Mouse (Mus musculus) G1E-ER4 (cell line): ENCODE data around the gene Serpinb1b. TPM values are rescaled to one million over a fixed set of nuclear protein-coding genes. Genes with fewer than 3 reads are reported as not detected.
A peak's percentile ranks its signal among the peaks of the same experiment; 100 is the strongest.

Source experiments
- GATA1 ChIP-seq: IDR thresholded peaks from one replicate; pipeline ENCODE4 v1.8.0; 2012; ENCODE audit warnings: low read length, inconsistent platforms
- polyA plus RNA-seq: library from polyadenylated mRNA; stranded (reverse); fragments of >175 nt; gene quantifications from 2 replicates; pipeline ENCODE4 v1.2.3, GENCODE M21; 2012

Gene Serpinb1b
- polyA plus RNA-seq, result not detected in 2 replicates

DNA sequence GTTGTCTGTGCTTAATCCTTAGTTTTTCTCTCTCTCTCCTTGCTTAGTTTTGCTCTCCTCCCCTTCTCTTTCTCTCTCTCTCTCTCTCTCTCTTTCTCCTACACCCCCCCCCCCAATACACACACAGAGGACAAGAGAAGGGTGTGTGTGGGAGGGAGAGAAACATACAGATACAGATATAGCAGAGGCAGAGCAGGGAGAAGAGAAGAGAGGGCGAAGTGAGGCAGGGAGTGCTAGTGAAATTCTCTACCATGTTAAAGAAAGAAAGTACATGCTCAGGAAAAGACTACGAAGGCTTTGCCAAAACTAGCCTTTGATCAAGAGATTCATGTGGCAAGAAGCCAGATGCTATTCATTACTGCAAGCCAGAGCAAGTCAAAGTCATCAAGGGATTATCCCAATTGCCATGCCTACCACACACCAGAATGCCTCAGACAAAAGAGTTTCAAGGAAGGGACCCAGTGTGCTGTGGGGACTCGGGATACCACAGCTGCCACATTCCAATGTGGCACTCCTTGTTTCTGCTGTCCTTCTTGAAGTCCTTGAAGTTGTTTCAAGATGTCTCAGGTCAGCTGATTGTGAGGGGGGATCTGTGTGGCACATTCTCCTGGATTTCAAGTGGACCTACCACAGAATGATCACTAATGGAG, at the start of gene Serpinb1b:
TSS of gene Serpinb1b (plus strand) at position 520 of the 650 bp plus-strand sequence.
- TF ChIP-seq GATA1, result no peak

DNA sequence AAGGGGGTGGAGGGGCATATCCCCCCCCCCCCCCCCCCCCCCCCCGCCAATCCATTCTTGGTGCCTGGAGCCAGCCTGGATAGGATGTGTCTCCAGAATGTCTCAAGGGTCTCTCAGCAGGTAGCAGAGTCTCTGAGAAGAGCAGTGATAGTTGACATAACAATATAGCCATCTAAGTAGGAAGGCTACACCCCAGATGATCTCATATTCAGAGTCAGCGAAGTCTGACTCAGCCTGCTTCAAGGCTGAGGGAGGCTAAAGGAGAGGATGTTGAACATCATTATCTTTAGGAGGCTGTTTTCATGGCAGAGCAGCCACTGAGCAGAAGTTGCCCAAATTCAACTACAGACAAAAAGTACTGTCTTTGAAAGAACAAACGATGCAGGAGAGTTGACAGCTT, 48.1 kb upstream of the Serpinb1b start:
- no peak for TF ChIP-seq GATA1

DNA sequence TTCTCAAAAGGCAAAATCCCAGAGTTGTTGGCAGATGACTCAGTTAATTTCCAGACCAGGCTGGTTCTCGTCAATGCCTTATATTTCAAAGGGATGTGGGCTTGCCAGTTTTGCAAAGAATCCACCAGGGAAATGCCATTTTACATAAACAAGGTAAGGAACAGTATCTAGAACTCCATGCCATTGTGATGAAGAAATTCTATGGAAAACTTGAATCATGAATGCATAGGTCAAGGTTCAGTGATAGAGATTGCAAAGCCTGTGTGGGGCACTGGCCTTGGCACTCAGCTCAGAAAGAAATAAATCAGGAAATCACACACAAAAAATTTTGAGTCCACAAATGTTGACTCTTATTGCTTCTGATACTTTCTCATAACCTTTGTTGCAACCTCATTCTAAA, 42.9 kb upstream of the Serpinb1b start:
- TF ChIP-seq GATA1, result no peak

DNA sequence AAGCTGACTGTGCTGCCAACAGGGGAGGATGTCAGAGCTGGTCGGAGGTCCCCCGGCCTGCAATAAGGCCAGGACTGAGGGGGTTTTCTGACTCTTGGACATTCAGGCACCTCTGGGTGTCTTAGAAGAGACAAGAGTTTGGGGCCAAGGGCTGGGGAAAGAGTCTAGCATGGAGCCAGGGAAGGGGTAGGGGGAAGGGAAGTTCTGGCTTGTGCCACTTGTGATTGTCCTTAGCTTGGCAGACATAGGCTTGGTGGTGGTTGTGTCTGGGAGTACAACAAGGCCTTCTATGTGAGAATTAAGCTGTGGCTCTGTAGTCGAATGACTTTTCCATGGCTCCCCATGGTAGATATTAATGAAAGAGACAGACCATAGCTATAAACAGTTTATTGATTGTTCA, 34.8 kb upstream of the Serpinb1b start:
- no peak for TF ChIP-seq GATA1

DNA sequence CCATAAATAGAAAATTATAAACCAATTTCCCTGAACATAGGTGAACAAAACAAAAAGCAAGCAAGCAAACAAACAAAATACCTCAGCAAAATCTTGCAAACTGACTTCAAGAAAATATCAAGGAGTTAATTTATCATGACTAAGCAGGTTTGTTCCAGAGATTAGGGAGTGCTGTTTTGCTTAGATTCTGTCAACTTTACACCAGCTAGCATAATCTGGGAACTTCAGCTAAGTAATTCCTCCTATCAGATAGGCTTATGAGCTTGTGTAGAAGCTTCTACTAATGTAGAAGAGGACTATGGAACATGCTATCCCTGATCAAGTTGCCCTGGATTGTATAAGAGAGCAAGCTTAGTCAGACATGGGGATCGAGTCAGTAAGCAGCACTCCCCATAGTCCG, 31.1 kb upstream of the Serpinb1b start:
- TF ChIP-seq GATA1, result peak; percentile 14

DNA sequence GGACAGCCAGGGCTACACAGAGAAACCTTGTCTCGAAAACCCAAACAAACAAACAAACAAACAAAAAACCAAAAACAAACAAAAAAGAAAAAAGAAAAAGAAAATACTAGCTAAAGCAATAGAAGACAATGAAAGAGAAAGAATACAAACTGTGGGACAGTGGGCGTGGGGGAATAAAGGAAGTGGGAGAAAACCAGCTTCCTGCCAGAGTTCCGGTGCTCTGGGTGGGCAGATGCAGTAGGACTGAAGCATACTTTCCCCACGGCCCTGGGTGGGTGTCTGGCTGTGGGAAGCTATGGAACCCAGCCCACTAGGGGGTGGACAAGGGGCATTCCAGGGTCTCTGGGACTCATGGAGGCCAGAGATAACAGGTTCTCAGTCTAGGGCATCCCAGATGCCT, 30.2 kb upstream of the Serpinb1b start:
- TF ChIP-seq GATA1, result no peak

DNA sequence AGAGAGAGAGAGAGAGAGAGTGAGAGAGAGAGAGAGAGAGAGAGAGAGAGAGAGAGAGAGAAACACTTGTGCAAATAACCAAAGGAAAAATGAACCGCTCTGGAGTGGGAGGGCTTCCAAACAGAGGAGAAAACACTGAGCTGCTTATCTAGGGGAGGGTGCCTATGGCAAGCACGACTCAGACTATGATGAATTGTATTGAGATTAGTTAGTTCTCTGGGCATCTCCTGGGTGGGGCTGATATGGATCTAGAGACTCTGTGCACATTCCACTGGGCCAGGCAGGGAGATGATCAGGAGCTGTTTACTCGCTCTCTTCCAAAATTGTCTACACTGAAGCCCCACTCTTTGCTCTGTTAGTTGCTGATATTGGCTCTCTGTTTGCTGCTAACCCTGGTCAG, 26.7 kb upstream of the Serpinb1b start:
- TF ChIP-seq GATA1, result no peak

DNA sequence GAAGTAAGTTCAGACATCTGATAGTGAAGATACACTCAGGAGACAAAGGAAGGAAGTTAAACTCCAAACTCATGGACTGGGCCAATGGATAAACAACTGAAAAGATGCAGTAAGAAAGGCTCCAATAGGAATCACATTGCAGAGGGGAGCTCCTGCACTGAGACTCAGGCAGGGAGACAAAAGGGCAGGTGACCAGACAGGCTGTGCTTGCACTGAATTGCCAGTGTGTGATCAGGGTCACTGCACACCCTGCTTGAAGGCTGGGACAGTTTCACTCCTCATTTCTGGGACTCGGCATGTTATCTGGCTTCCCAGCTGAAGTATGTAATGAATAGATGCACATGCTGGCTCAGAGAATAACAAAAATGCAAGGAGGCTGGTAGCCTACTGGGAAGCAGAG, 15.3 kb upstream of the Serpinb1b start:
- no peak for TF ChIP-seq GATA1

DNA sequence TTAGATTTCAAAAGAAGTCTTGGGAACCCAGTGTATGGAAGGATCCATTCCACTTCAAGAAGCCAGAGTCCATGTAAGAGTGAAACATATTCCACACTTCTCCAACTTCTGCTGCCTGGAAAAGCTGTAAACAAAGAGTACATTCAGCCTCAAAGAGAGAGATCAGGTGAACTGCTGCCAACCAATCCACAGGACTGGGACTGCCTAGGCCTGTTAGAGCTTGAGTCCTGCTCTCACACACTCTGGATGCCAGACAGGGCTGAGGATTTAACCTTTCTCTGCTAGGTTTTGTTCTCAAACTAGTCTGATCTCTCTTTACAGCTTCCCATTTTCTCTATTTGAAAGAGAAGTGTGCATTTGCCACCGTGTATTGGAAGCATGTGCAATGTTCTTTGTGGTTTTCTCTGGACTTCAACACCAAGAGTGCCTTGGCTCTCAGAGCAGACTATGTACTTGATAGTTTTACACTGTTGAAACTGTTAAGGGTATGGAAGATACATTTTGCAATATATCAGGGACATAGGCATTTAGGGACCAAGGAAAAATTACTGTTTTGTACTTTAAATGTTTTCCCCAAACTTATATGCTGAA, 10.9 kb upstream of the Serpinb1b start:
- no peak for TF ChIP-seq GATA1

DNA sequence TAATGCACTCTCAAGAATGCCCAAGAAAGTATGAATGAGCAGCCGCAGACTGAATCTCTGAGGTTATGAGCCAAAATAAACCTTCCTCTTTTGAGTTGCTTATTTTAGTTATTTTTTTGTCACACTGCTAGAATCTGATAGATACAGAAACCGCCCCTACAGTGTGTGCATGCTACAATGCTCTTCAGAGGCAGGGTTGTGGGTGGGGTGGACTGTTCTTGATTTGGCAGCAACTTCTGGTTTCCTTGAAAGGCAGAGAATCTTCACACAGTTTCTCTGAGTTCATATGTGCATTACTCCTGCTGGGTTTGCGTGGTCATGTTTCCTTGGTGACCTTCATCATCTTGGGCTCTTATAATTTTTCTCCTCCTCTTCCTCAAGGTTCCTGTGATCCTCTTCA, 10.2 kb upstream of the Serpinb1b start:
- no peak for TF ChIP-seq GATA1

DNA sequence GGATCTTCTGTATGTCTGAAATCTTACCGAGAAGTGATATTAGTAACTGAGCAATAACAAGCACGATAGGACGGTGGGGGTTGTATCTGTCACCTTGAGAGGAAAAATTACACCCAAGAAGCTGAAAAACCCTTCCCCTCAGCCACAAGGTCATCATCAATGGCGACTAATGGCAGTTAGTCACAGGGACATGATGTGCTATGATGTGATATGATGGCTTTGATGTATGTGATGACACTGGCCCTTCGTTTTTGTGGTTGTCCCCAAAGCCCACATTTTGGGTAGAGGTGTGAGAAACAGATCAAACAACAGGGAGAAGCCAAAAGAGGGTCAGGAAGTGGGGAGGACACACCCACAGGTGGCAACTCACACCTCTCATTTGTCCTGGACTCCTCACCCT, 6.6 kb upstream of the Serpinb1b start:
- TF ChIP-seq GATA1, result no peak

DNA sequence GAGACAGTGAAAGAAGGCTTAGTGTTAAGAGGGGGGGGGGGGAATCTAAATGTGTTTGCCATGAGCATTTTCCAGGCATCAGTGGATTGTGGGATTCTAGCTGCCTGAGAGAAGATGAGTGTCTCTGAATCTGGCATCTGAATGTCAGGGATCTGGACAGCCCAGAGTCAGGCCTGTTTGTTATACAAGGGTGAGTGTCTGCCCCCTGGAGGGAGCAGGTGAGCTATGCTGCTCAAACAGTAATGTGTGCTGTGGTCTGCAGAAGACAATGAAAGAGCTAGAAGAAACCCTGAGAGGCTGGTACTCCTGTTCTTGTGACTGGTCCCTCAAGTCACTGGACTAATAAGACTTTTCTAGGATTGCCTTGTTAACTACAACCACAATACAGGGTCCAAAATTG, 4.3 kb upstream of the Serpinb1b start:
- no peak for TF ChIP-seq GATA1

DNA sequence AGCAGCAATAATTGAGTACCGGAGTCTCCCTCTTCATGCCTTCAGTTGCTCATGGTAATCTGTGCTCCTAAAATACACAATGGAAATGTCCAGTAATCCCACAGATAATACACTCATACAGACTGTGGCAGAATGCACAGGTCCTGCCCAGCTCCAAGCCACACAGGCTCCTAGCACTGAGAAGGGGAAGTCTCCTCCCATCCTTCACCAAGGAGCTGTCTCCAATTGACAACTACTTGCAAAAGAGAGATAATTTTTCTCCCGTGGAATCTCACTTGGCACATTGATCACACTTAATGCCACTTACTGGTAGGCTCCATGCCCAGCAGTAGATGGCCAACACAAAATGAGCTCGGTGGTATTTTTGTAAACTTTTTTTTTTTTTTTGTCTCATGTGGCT, 2.1 kb upstream of the Serpinb1b start:
- no peak for TF ChIP-seq GATA1

DNA sequence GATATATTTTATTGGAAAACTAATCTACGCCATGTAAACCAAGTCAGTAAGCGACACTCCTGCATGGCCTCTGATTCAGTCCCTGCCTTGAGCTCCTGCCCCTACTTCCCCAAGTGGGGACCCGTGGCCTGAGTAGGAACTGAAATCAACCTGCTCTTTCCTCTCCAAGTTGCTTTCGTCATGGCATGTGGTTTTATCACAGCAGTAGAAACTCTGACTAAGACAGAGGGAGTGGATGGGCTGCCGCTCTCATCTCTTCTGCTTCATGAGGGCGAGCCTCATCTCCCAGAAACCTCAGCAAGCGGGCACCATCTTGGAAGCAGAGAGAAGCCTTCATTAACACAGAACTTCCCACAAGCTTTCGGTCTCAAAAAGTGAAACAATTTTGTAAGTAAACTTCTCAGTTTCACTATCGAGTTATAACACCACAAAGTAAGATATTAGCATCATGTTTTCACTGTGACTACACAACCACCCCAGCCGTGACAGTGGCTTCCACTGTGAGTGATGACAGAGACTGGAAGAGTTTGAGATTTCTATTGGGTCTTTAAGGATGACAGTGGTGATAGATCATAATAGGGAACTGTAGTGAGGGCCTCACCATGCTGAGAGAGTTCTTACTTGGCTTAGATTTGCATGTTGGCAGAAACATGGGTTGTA, 1.2 kb upstream of the Serpinb1b start:
- no peak for TF ChIP-seq GATA1

DNA sequence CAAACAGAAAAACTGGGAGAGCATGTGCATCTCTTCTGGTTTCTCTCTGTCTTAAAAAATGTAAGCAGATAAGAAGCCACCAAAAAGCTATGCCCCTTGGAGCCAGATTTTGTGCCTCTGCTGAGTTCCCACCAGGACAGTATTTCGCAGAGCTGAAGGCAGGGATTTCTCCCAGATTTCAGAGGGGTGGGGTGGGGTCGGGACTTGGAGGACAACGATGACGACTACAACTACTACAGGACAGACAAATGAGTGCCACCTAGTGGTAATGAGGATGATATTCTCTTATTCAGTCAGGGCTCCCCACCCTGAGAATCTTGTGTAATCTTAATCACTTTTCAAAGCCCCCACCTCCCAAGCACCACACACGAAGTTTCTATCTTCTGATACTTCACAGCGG, 1.0 kb downstream of the Serpinb1b start:
- TF ChIP-seq GATA1, result no peak

DNA sequence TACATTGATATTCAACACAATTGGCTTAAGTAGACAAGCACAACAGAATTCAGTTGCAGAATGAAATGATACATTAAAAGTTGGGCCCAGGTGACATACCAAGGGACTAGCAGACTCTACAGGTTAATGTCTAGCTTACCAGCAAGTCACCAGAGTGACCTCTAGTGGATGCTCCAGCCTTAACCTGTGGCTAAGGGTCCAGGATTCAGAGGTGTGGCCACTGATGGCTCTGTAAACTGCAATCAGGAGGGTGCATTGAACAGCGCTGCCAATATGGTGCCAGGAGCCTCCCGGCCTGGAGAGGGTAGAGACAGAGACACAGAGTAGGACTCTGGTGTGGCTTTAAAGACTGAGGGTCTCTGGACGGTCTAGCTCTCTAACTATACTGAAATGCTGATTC, 2.0 kb downstream of the Serpinb1b start:
- no peak for TF ChIP-seq GATA1

DNA sequence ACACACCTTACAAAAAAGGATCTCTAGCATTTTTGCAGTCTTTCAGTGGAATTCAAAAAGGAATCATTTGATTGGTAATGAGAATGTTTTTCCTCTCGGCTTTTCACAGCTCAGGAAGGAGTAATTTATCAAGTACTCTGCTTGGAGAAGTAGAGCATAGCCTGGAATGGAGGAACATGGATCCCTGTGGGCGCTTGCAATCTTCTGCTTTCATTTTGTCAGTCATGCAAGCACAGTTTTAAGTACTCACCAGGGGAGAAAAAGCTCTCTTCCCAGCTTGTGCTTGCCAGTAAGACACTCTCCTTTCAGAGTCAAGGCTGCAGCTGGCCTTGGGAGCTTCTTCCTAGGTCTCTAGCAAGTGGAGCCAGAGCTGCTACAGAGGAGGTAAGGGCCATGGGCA, 5.5 kb downstream of the Serpinb1b start:
- TF ChIP-seq GATA1, result no peak
